Mouse (Mus musculus) forebrain, postnatal 0 days (tissue): Measurements from ENCODE around the gene Zfp462. TPM values are rescaled to one million over a fixed set of nuclear protein-coding genes. Genes with fewer than 3 reads are reported as not detected.

Experiments
- ATAC-seq: fragments of 200-750 bp; cut with Nextera tagmentation; 2 replicates; pipeline ENCODE4 v1.8.0; 2017; ENCODE audit warnings: mild to moderate bottlenecking, moderate library complexity
- DNase-seq: peaks from one replicate; pipeline ENCODE4 v3.0.0-alpha.2; 2015
- H3K27ac ChIP-seq: fragments of 300-500 bp; sonication (generic); 2 replicates; pipeline ENCODE4 v1.5.1; 2014; ENCODE audit warnings: low read depth, mild to moderate bottlenecking, antibody characterized with exemption, low read length, moderate library complexity, mixed read lengths
- H3K27me3 ChIP-seq: fragments of 300-500 bp; sonication (generic); 2 replicates; pipeline ENCODE4 v1.6.1; 2014; ENCODE audit warnings: mild to moderate bottlenecking, low read length, mixed read lengths; ENCODE audit not compliant: insufficient read depth
- H3K36me3 ChIP-seq: fragments of 300-500 bp; sonication (generic); 2 replicates; pipeline ENCODE4 v1.6.1; 2014; ENCODE audit warnings: mild to moderate bottlenecking, moderate library complexity; ENCODE audit not compliant: insufficient read depth
- H3K4me1 ChIP-seq: fragments of 300-500 bp; sonication (generic); 2 replicates; pipeline ENCODE4 v1.6.1; 2014; ENCODE audit warnings: antibody characterized with exemption; ENCODE audit not compliant: insufficient read depth
- H3K4me2 ChIP-seq: fragments of 300-500 bp; sonication (generic); 2 replicates; pipeline ENCODE4 v1.6.1; 2014; ENCODE audit warnings: low read depth, mild to moderate bottlenecking, moderate library complexity
- H3K4me3 ChIP-seq: fragments of 300-500 bp; sonication (generic); 2 replicates; pipeline ENCODE4 v1.5.1; 2014; ENCODE audit warnings: low read depth, low read length, mixed read lengths
- H3K9ac ChIP-seq: fragments of 300-500 bp; sonication (generic); 2 replicates; pipeline ENCODE4 v1.6.1; 2014; ENCODE audit warnings: mild to moderate bottlenecking
- H3K9me3 ChIP-seq: fragments of 300-500 bp; sonication (generic); 2 replicates; pipeline ENCODE4 v1.6.1; 2016; ENCODE audit warnings: low read length
- CTCF ChIP-seq: sonication (generic); IDR thresholded peaks from 2 replicates; pipeline ENCODE4 v1.5.1; 2016; ENCODE audit warnings: antibody characterized with exemption, control low read depth, low read depth
- WGBS: fragments of 180-500 bp; shearing (Covaris S2); extraction: QIAGEN DNeasy Blood & Tissue Kit; methylation state at CpG from one replicate; pipeline ENCODE4 v1.1.7; 2014; 5-methylcytosine and 5-hydroxymethylcytosine counted together
- polyA plus RNA-seq: library from polyadenylated mRNA; unstranded; fragments of >200 nt; fragmentation: Nextera tagmentation; extraction: Ambion mirVana; gene quantifications from 2 replicates; pipeline ENCODE4 v1.2.1, GENCODE M21; 2015
- total RNA-seq: library from RNA; depleted of rRNA; stranded (reverse); fragments of >200 nt; gene quantifications from 2 replicates; pipeline ENCODE4 v1.2.3, GENCODE M21; 2014

The Zfp462 gene
- total and polyA plus RNA-seq, 2 experiments from 2014 or later, result 6.2 to 48.4 TPM

DNA sequence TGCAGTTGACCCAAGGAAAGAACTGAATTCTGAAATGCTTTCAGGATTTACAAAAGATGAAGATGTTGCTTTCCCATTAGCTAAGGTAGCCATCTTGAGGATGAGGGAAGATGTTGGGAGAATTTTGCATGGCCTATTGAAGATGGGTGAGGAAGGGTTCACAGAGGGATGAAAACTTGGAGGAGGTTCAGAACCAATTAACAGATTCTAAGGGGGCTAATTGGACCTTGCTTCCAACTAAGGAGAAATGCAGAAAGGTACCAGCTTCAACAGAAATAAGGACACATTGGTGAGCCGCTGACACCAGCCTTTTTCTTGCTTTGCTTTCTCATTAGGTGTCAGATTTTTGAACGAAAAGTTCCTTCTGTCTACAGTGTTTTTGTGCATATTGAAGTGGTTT lies 6.0 kb downstream of the Zfp462 start:
- 22% methylated on average over 2 of the region's 2 CpGs for WGBS
- ATAC-seq (no peak), DNase-seq (no peak)
- peak overlapping the region; percentile 85; the same call in 1 of the 2 replicates for H3K9ac ChIP-seq
- no peaks in the 10 kb centered on the region for H3K27me3 ChIP-seq
- H3K4me3 ChIP-seq, result peak overlapping the region; percentile 67
- H3K4me2 ChIP-seq, result peak overlapping the region; percentile 84
- peak overlapping the region; percentile 98 for H3K27ac ChIP-seq
- peaks cover 17% of the 10 kb centered on the region for H3K4me1 ChIP-seq
- H3K9me3 ChIP-seq, result no peaks in the 10 kb centered on the region
- no peaks in the 10 kb centered on the region for H3K36me3 ChIP-seq
- no peak for TF ChIP-seq CTCF

DNA sequence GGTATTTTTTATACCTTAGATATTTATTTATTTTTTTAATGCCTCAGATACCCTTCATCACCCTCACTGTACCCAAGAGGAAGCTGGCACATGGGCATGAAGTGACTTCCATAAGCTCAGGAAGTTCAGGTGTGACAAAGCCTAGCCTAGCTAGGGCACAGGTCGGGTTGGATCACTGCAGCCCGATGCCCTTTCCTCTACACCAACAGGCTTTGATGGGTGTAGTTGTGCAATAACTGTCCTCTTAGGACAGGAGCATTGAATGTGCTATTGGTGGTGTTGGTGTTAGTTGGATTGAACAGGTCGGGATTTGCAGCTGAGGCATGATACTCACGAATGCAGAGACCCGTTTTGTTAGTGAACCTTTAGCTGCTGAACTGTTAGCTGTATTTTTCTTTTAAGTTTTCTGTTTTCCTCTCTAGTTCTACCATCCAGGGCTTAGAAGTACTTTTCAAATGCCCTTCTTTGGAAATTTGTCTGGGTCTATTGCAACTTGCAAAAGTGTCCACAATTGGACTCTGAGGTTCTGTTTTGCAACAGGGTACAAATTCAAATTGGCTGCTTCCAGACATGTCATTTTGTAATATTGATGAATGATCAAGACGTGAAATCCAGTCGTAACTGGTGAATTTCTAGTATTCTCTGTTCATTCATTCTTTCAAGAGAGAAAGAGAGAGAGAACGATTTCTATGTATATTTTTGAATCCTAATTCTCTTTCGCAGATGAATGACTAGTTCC lies 9.0 kb downstream of the Zfp462 start:
- Histone ChIP-seq H3K36me3 (no peaks in the 10 kb centered on the region), H3K9ac (no peak overlapping the region), H3K4me3 (no peak overlapping the region), H3K9me3 (no peaks in the 10 kb centered on the region), H3K27me3 (no peaks in the 10 kb centered on the region), H3K27ac (no peak overlapping the region), H3K4me1 (peaks cover 17% of the 10 kb centered on the region), H3K4me2 (no peak overlapping the region)
- DNase-seq (no peak), ATAC-seq (no peak)
- 78% methylated on average over 9 of the region's 9 CpGs for WGBS
- no peak for TF ChIP-seq CTCF

DNA sequence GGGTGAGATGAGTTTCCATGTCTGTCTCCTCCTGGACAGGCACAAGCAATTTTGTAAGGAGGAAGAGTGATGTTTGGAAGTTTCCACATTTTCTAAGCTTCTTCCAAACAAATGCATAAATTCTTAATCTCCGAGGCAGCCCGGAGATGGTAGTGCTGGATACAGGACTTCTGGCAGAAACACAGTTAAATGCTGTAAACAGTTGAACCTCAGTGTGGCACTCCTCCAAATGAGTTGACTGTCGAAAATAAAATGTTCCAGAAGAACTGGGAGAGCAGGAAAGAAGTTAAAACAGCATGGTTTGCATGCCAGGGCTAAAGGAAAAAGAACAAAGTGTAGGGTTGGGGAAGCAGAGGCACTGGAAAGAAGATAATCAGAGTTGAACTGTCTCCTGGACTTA lies 9.6 kb downstream of the Zfp462 start:
- TF ChIP-seq CTCF, result no peak
- H3K27me3 ChIP-seq, result no peaks in the 10 kb centered on the region

DNA sequence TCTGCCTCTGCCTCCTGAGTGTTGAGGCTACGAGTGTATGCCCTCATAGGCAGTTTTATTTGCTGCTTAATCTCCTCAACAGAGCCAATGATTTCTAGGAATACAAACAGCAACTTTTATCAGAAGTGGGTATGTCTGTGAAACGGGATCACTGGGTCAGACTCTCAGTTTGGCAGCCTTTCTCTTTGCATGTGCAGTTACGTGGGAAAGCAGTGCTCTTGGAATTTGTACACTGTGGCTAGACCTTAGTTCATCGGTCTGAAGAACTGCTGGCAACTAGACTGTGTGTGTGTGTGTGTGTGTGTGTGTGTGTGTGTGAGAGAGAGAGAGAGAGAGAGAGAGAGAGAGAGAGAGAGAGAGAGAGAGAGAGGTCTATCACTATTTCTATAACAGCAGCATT lies 15.9 kb downstream of the Zfp462 start:
- Histone ChIP-seq H3K4me2 (no peak overlapping the region), H3K4me3 (no peak overlapping the region), H3K9me3 (no peaks in the 10 kb centered on the region), H3K27ac (no peak overlapping the region), H3K4me1 (peaks cover 5% of the 10 kb centered on the region; the same call in 1 of the 2 replicates), H3K9ac (no peak overlapping the region), H3K27me3 (no peaks in the 10 kb centered on the region), H3K36me3 (no peaks in the 10 kb centered on the region)
- no peak for ATAC-seq
- 66% methylated on average over 4 of the region's 4 CpGs for WGBS
- no peak for TF ChIP-seq CTCF
- DNase-seq, result no peak

More for the DNA sequence above, 9.6 kb downstream of the Zfp462 start:
- peaks cover 17% of the 10 kb centered on the region for H3K4me1 ChIP-seq
- H3K27ac ChIP-seq, result no peak overlapping the region
- ATAC-seq, result no peak
- no peak overlapping the region for H3K4me3 ChIP-seq
- H3K4me2 ChIP-seq, result no peak overlapping the region
- H3K36me3 ChIP-seq, result no peaks in the 10 kb centered on the region
- 34% methylated on average over 3 of the region's 3 CpGs for WGBS
- H3K9me3 ChIP-seq, result no peaks in the 10 kb centered on the region
- H3K9ac ChIP-seq, result no peak overlapping the region
- DNase-seq, result no peak

DNA sequence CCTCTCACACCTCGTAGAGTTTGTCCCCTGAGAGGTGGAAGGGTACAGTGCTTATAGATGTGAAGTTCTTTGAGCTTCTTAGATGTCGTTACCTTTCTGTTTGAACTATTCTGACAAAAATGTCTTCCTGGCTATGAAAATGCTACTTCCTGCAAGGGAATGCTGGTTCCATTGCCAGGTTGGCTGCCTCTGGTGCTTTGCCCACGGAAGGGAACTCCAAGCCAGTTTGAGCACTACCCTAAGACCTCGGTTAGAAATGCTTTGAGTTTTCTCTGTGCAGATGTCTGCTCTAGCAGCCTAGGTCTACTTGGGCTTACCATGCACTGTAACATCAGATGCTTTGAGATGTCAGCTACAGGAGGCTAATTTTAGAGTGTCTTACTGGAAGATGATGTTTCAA lies 17.3 kb downstream of the Zfp462 start:
- whole genome bisulfite sequencing, result 80% methylated on average over 4 of the region's 4 CpGs
- DNase-seq (no peak), ATAC-seq (no peak)
- Histone ChIP-seq H3K4me2 (no peak overlapping the region), H3K9ac (no peak overlapping the region), H3K36me3 (no peaks in the 10 kb centered on the region), H3K27me3 (no peaks in the 10 kb centered on the region), H3K4me1 (peaks cover 14% of the 10 kb centered on the region; the same call in 1 of the 2 replicates), H3K9me3 (no peaks in the 10 kb centered on the region), H3K4me3 (no peak overlapping the region), H3K27ac (no peak overlapping the region)
- TF ChIP-seq CTCF, result no peak

DNA sequence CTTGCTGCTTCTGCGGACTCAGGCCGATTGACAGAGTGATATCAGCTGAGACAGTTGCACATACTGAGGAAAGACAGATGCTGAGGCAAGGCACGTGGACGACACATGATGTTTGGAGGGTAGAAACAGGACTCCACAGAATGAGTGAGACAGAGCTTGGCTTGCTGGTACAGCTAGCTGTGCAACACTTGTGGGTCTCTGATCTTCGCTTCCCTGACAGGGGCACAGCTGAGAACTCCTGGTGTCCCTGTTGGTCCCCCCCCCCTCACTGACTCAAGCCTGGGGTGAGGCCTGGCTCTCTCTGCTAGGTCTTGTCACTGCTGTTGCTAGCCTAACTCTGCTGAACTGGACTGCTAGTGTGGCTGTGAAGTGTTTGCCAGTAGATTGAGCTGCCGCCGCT lies 18.7 kb downstream of the Zfp462 start:
- 0 out of 2 replicates have a peak, but pooled peaks cover 3% of the 10 kb centered on the region for H3K36me3 ChIP-seq
- no peak overlapping the region for H3K4me3 ChIP-seq
- H3K4me1 ChIP-seq, result peaks cover 14% of the 10 kb centered on the region
- no peaks in the 10 kb centered on the region for H3K9me3 ChIP-seq
- no peak overlapping the region for H3K4me2 ChIP-seq
- ATAC-seq (no peak), DNase-seq (no peak)
- 65% methylated on average over 7 of the region's 7 CpGs for WGBS
- H3K27me3 ChIP-seq, result no peaks in the 10 kb centered on the region
- no peak for TF ChIP-seq CTCF
- no peak overlapping the region for H3K9ac ChIP-seq
- H3K27ac ChIP-seq, result no peak overlapping the region

DNA sequence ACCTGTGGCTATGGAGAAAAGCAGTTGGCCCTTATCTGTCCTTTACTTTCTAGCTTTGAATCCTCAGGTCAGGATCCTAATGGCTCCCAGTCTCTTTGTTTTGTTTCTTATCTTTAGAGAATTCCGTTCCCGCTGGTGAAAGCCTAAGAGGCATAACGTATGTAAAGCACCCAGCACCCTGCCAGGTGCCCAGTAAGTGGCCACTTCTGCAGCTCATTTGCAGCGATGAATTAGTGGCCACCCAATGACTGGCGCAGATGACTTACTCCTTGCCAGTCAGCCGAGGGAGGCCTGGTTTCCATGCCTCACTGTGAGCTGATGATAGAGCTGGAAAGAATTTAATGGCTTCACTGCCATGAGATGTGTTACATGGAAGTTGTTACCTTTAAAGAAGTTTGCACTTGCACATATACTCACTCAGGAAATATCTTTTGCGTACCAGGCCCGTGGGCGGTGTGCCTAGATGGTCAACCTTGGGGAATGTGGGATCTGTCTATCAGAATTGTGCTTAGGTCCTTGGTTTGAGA lies 20.4 kb downstream of the Zfp462 start:
- TF ChIP-seq CTCF, result no peak
- H3K4me1 ChIP-seq, result peaks cover 14% of the 10 kb centered on the region
- H3K27ac ChIP-seq, result no peak overlapping the region
- WGBS, result 59% methylated on average over 9 of the region's 9 CpGs
- no peaks in the 10 kb centered on the region for H3K27me3 ChIP-seq
- ATAC-seq (no peak), DNase-seq (no peak)
- H3K4me3 ChIP-seq, result no peak overlapping the region
- 0 out of 2 replicates have a peak, but pooled peaks cover 3% of the 10 kb centered on the region for H3K36me3 ChIP-seq
- H3K9ac ChIP-seq, result no peak overlapping the region
- H3K9me3 ChIP-seq, result no peaks in the 10 kb centered on the region
- H3K4me2 ChIP-seq, result no peak overlapping the region
